Mouse (Mus musculus) limb, embryonic 14.5 days (tissue): ENCODE results near the gene Ccm2. TPM values are rescaled to one million over a fixed set of nuclear protein-coding genes. Genes with fewer than 3 reads are reported as not detected.
"Not testable (repeated sequence)": the region's sequence is repeated elsewhere in the genome, so short reads cannot be mapped to it uniquely, and the experiment has no call there.

Source experiments
- ATAC-seq: fragments of 200-750 bp; cut with Nextera tagmentation; 2 replicates; pipeline ENCODE4 v1.8.0; 2017; ENCODE audit warnings: low read depth, moderate number of reproducible peaks, moderate TSS enrichment; ENCODE audit not compliant: low FRiP score
- DNase-seq: peaks from one replicate; pipeline ENCODE4 v3.0.0-alpha.2; 2015; ENCODE audit warnings: low spot score
- H3K27ac ChIP-seq: fragments of 300-500 bp; sonication (generic); replicated peaks from 2 replicates; pipeline ENCODE4 v1.5.1; 2014; ENCODE audit warnings: low read depth, mild to moderate bottlenecking, low read length, moderate library complexity, mixed read lengths
- H3K27me3 ChIP-seq: fragments of 300-500 bp; sonication (generic); 2 replicates; pipeline ENCODE4 v1.6.1; 2014; ENCODE audit warnings: low read length, mixed read lengths; ENCODE audit not compliant: control insufficient read depth, insufficient read depth
- H3K36me3 ChIP-seq: fragments of 300-500 bp; sonication (generic); 2 replicates; pipeline ENCODE4 v1.6.1; 2014; ENCODE audit warnings: mild to moderate bottlenecking, low read length, moderate library complexity, mixed read lengths; ENCODE audit not compliant: control insufficient read depth, insufficient read depth
- H3K4me1 ChIP-seq: fragments of 300-500 bp; sonication (generic); 2 replicates; pipeline ENCODE4 v1.6.1; 2014; ENCODE audit warnings: antibody characterized with exemption, low read length, mixed read lengths; ENCODE audit not compliant: control insufficient read depth, insufficient read depth
- H3K4me2 ChIP-seq: fragments of 300-500 bp; sonication (generic); replicated peaks from 2 replicates; pipeline ENCODE4 v1.6.1; 2014; ENCODE audit warnings: low read depth, mild to moderate bottlenecking, low read length, moderate library complexity; ENCODE audit not compliant: severe bottlenecking
- H3K4me3 ChIP-seq: fragments of 300-500 bp; sonication (generic); replicated peaks from 2 replicates; pipeline ENCODE4 v1.5.1; 2014; ENCODE audit warnings: low read length
- H3K9ac ChIP-seq: fragments of 300-500 bp; sonication (generic); 2 replicates; pipeline ENCODE4 v1.6.1; 2014; ENCODE audit warnings: mild to moderate bottlenecking, low read depth, low read length, moderate library complexity; ENCODE audit not compliant: severe bottlenecking
- H3K9me3 ChIP-seq: fragments of 300-500 bp; sonication (generic); 2 replicates; pipeline ENCODE4 v1.6.1; 2016; ENCODE audit warnings: low read length; ENCODE audit not compliant: control insufficient read depth
- POLR2A ChIP-seq: fragments of 200-500 bp; IDR thresholded peaks from 2 replicates; pipeline ENCODE4 v1.8.0; 2012; ENCODE audit warnings: inconsistent platforms, mild to moderate bottlenecking, moderate library complexity, borderline replicate concordance; ENCODE audit not compliant: insufficient read depth, insufficient read length; ENCODE audit errors: extremely low read depth
- WGBS: fragments of 180-500 bp; shearing (Covaris S2); extraction: QIAGEN DNeasy Blood & Tissue Kit; methylation state at CpG from one replicate; pipeline ENCODE4 v1.1.7; 2014; 5-methylcytosine and 5-hydroxymethylcytosine counted together
- polyA plus RNA-seq, 2 experiments: library from polyadenylated mRNA; depleted of rRNA in 1 of 2; stranded (reverse) in 1 of 2; unstranded in 1 of 2; fragments of >200 nt; fragmentation: Nextera tagmentation in 1 of 2; extraction: Ambion mirVana in 1 of 2; gene quantifications; 2 replicates each; pipeline versions ENCODE4 v1.2.1 to v1.2.3; 2012 to 2014

The Ccm2 gene
- polyA plus RNA-seq, 2 experiments, result 96.0 to 104 TPM

GRCm38 (mm10) chr11:6522782-6523525 lies 23.7 kb upstream of the Ccm2 start:
- Histone ChIP-seq H3K27ac (no peak overlapping the region), H3K4me1 (0 out of 2 replicates have a peak, but pooled peaks cover 2% of the 10 kb centered on the region), H3K36me3 (peaks cover 26% of the 10 kb centered on the region), H3K4me3 (no peak overlapping the region), H3K27me3 (no peaks in the 10 kb centered on the region), H3K9ac (no peak overlapping the region), H3K9me3 (no peaks in the 10 kb centered on the region), H3K4me2 (no peak overlapping the region)
- no peak for DNase-seq
- no peak for TF ChIP-seq POLR2A
- WGBS, result 70% methylated on average over 9 of the region's 9 CpGs
- ATAC-seq, result no peak

- H3K4me1 ChIP-seq, result 0 out of 2 replicates have a peak, but pooled peaks cover 2% of the 10 kb centered on the region
- H3K27me3 ChIP-seq, result no peaks in the 10 kb centered on the region
- ATAC-seq (no peak), DNase-seq (no peak)
- TF ChIP-seq POLR2A, result no peak
- no peak overlapping the region for H3K4me3 ChIP-seq
- no peak overlapping the region for H3K4me2 ChIP-seq
- 42% methylated on average over 1 of the region's 1 CpGs for WGBS
- no peak overlapping the region for H3K27ac ChIP-seq
- no peak overlapping the region for H3K9ac ChIP-seq
- peaks cover 26% of the 10 kb centered on the region for H3K36me3 ChIP-seq
- H3K9me3 ChIP-seq, result no peaks in the 10 kb centered on the region
These were observed 23.0 kb upstream of the Ccm2 start for GRCm38 (mm10) chr11:6523662-6524088.

- H3K27ac ChIP-seq, result no peak overlapping the region
- H3K27me3 ChIP-seq, result no peaks in the 10 kb centered on the region
- H3K36me3 ChIP-seq, result peaks cover 26% of the 10 kb centered on the region
- no peak overlapping the region for H3K4me3 ChIP-seq
- no peak for DNase-seq
- TF ChIP-seq POLR2A, result no peak
- 88% methylated on average over 8 of the region's 8 CpGs for WGBS
- no peak overlapping the region for H3K9ac ChIP-seq
- H3K4me2 ChIP-seq, result no peak overlapping the region
- ATAC-seq, result no peak
- H3K9me3 ChIP-seq, result no peaks in the 10 kb centered on the region
- 0 out of 2 replicates have a peak, but pooled peaks cover 2% of the 10 kb centered on the region for H3K4me1 ChIP-seq
These were observed 22.4 kb upstream of the Ccm2 start for GRCm38 (mm10) chr11:6524165-6524879.

GRCm38 (mm10) chr11:6524880-6525238 lies 21.8 kb upstream of the Ccm2 start:
- TF ChIP-seq POLR2A, result no peak
- no peak overlapping the region for H3K9ac ChIP-seq
- no peak overlapping the region for H3K4me3 ChIP-seq
- 83% methylated on average over 4 of the region's 4 CpGs for WGBS
- DNase-seq (no peak), ATAC-seq (no peak)
- H3K36me3 ChIP-seq, result peaks cover 26% of the 10 kb centered on the region
- H3K9me3 ChIP-seq, result no peaks in the 10 kb centered on the region
- H3K4me2 ChIP-seq, result no peak overlapping the region
- no peak overlapping the region for H3K27ac ChIP-seq
- H3K4me1 ChIP-seq, result 0 out of 2 replicates have a peak, but pooled peaks cover 2% of the 10 kb centered on the region
- no peaks in the 10 kb centered on the region for H3K27me3 ChIP-seq

GRCm38 (mm10) chr11:6525241-6525640 lies 21.4 kb upstream of the Ccm2 start:
- no peak overlapping the region for H3K4me2 ChIP-seq
- H3K9ac ChIP-seq, result no peak overlapping the region
- 0 out of 2 replicates have a peak, but pooled peaks cover 2% of the 10 kb centered on the region for H3K4me1 ChIP-seq
- no peaks in the 10 kb centered on the region for H3K27me3 ChIP-seq
- H3K9me3 ChIP-seq, result no peaks in the 10 kb centered on the region
- WGBS, result 85% methylated on average over 1 of the region's 1 CpGs
- no peak for TF ChIP-seq POLR2A
- H3K36me3 ChIP-seq, result peaks cover 26% of the 10 kb centered on the region
- no peak for DNase-seq
- no peak overlapping the region for H3K27ac ChIP-seq
- no peak for ATAC-seq
- no peak overlapping the region for H3K4me3 ChIP-seq

GRCm38 (mm10) chr11:6526526-6527255 lies 20.0 kb upstream of the Ccm2 start:
- not testable (repeated sequence) for H3K9me3 ChIP-seq, ATAC-seq, H3K27me3 ChIP-seq, DNase-seq, H3K27ac ChIP-seq, H3K9ac ChIP-seq, H3K4me1 ChIP-seq
- H3K4me3 ChIP-seq, result peak overlapping the region; percentile 67
- WGBS, result 69% methylated on average over 11 of the region's 16 CpGs
- peaks cover 26% of the 10 kb centered on the region for H3K36me3 ChIP-seq
- H3K4me2 ChIP-seq, result peak overlapping the region; percentile 75
